Mouse (Mus musculus) activated CD4-positive, CD25-positive, alpha-beta regulatory T cell, adult 4 months (primary cell): ENCODE data around the gene Spag4. TPM values are rescaled to one million over a fixed set of nuclear protein-coding genes. Genes with fewer than 3 reads are reported as not detected.
A peak's percentile ranks its signal among the peaks of the same experiment; 100 is the strongest.
"Not testable (repeated sequence)": the region's sequence is repeated elsewhere in the genome, so short reads cannot be mapped to it uniquely, and the experiment has no call there.

Source experiments
- ATAC-seq: one replicate; pipeline ENCODE4 v1.8.0; 2017
- polyA plus RNA-seq, 2 experiments: library from polyadenylated mRNA; unstranded; fragments of 100-300 nt; shearing (Covaris generic); gene quantifications; one replicate each; pipeline ENCODE4 v1.2.1; 2017

Gene Spag4
- polyA plus RNA-seq, 2 experiments from 2014 or later = not detected

DNA sequence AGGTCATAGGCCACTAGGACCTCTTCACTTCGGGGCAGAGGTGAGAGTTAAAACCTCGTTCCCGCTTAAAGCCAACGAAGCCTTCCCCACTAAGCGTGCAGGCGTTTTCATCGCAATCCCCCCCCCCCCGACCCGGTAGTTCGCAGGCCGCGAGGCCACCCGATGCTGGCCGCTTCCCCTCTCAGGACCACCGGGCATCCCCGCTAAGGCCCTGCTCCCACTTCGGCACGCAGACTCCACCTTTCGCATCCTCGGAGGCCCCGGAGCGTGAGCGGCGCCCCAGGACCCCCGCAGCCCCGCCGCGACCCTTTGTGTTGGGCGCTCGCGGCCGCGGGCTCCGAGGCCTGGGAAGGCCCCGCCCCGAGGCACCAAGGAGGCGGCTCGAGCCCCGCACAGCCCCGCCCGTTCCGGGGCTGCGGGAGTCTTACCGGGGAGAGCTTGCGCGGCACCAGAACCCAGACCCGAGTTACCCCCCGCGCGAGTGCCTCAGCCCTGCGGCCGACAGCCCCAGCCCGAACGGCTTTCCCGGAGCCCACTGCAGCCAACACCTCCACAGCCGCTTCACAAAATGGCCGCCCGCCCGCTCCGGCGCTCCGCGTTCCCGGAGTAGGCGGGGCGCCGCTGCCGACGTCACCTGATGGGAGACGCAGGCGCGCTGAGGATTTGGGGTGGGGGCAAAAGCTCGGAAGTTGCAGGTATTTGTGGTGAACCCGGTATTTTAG lies 46.5 kb downstream of the Spag4 start, which contains the start of the genes Cpne1 and Rbm12:
Gene Cpne1, minus strand, starts transcription at position 608 of the 722 bp plus-strand sequence.
Gene Rbm12, minus strand, starts transcription at position 621 of the 722 bp plus-strand sequence.
- ATAC-seq = peak; percentile 88

- ATAC-seq = not testable (repeated sequence)
Measured at GRCm38 (mm10) chr2:156112080-156112423, 47.1 kb downstream of the Spag4 start.

DNA sequence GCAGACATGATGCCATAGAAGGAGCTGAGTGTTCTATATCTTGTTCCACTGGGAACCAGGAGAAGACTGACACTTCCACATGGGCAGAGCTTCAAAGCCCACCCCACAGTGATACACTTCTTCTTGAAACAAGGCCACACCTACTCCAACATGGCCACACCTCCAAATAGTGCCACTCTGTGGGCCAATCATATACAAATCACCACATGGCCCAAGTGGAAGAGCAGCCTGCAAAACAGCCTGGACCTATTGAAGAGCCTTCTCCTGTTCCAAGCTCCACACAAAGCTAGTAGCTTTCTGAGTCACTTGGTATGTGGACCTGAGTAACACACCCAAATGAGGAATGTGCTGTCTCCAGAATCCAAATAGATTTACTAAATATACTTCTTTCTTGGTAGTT lies 54.6 kb downstream of the Spag4 start:
- ATAC-seq = no peak

Other genes with a start within 250 kb of the Spag4 start
- 10 to 100 TPM; 14.5 to 18.7 TPM for gene BC029722, start 245.7 kb upstream of the Spag4 start, polyA plus RNA-seq
- gene Eif6, start 238.2 kb upstream of the Spag4 start, polyA plus RNA-seq = 10 to 100 TPM; 73.4 to 81.2 TPM
- not detected for gene Fam83c, start 230.3 kb upstream of the Spag4 start, polyA plus RNA-seq
- gene Uqcc1, start 134.9 kb upstream of the Spag4 start, polyA plus RNA-seq = 10 to 100 TPM; 23.1 to 34.2 TPM
- gene Gm15557, start 124.4 kb upstream of the Spag4 start, polyA plus RNA-seq = not detected
- gene Gdf5, start 119.8 kb upstream of the Spag4 start, polyA plus RNA-seq = not detected
- gene Cep250, start 108.7 kb upstream of the Spag4 start, polyA plus RNA-seq = 10 to 100 TPM; 44.8 to 51.3 TPM
- 1 to 10 TPM; 1.6 TPM for gene 6430550D23Rik, start 57.2 kb upstream of the Spag4 start, polyA plus RNA-seq
- 100 to 1,000 TPM; 113 to 142 TPM for gene Ergic3, start 57.1 kb upstream of the Spag4 start, polyA plus RNA-seq
- gene Fer1l4, start 12.2 kb upstream of the Spag4 start, polyA plus RNA-seq = not detected
- 10 to 100 TPM; 46.1 to 54.1 TPM for gene Cpne1, start 46.8 kb downstream of the Spag4 start, polyA plus RNA-seq
- gene Rbm12, start 46.8 kb downstream of the Spag4 start, polyA plus RNA-seq = 10 to 100 TPM; 16.2 to 18.7 TPM
- 1 to 10 TPM; 6.0 to 8.8 TPM for gene Gm28036, start 61.9 kb downstream of the Spag4 start, polyA plus RNA-seq
- gene Romo1, start 78.9 kb downstream of the Spag4 start, polyA plus RNA-seq = 100 to 1,000 TPM; 150 to 165 TPM
- 10 to 100 TPM; 40.6 to 45.9 TPM for gene Nfs1, start 79.0 kb downstream of the Spag4 start, polyA plus RNA-seq
- 100 to 1,000 TPM; 578 to 629 TPM for gene Rbm39, start 115.1 kb downstream of the Spag4 start, polyA plus RNA-seq
- 10 to 100 TPM; 56.4 to 77.6 TPM for gene Phf20, start 131.3 kb downstream of the Spag4 start, polyA plus RNA-seq
- 1 to 10 TPM; 3.1 to 6.4 TPM for gene Cnbd2, start 247.1 kb downstream of the Spag4 start, polyA plus RNA-seq
- 1 to 10 TPM; 2.9 to 3.7 TPM for gene Scand1, start 247.5 kb downstream of the Spag4 start, polyA plus RNA-seq